ENCODE assay signal across 10 mouse cellular contexts in the genomic region with DNA sequence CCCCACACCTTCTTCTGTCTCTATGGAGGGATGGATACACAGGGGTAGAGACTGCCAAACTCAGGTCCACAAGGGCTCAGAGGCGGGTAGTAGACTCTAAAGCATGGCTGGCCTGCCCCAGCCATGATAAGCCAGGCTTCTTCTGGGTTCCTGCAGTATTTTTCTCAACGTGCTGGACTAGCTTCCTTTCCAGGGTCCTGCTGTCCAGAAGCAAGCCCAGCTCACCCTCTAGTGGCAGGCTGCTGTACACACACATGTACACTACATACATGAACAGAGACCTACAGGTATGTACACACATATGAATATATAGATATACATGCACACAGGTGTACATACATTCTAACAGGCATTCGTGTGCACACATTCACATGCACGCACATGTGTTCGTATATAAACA.
DNase-seq lines count a peak whose midpoint lies in the region; ATAC-seq and TF ChIP-seq lines count a peak whose summit lies in the region.
"Had no signal": no experiment of that assay in that cellular context is flagged by ENCODE, and none has a peak within 500 bp of the region (broad histone marks: within the 10 kb centered on the region; RNA-seq: fewer than 3 reads in every experiment).

No protein-coding gene starts in this region.

- 74% methylated on average over 5 of the region's 5 CpGs for WGBS in midbrain, embryonic 11.5 days
- 80% methylated on average over 5 of the region's 5 CpGs for WGBS in midbrain, embryonic 10.5 days
- WGBS in forebrain, embryonic 13.5 days: 66% methylated on average over 5 of the region's 5 CpGs
- WGBS in stomach, postnatal 0 days: 59% methylated on average over 5 of the region's 5 CpGs

- 0 out of 2 replicates have a peak, but pooled peaks cover 3% of the 10 kb centered on the region for H3K27me3 ChIP-seq in midbrain, embryonic 11.5 days (ENCODE audit: control insufficient read depth, insufficient read depth, low read length)
- no peaks in the 10 kb centered on the region; the same call in 1 of the 2 replicates for H3K27me3 ChIP-seq in midbrain, embryonic 10.5 days (ENCODE audit: low read depth, poor library complexity, severe bottlenecking)
- H3K27me3 ChIP-seq in forebrain, embryonic 13.5 days: no peaks in the 10 kb centered on the region
- no peaks in the 10 kb centered on the region for H3K27me3 ChIP-seq in stomach, postnatal 0 days (ENCODE audit: control insufficient read depth, insufficient read depth, low read length)

- no peak overlapping the region for H3K27ac ChIP-seq in midbrain, embryonic 11.5 days (ENCODE audit: low read depth, low read length)
- H3K27ac ChIP-seq in midbrain, embryonic 10.5 days (replicated peaks): no peak overlapping the region
- H3K27ac ChIP-seq in forebrain, embryonic 13.5 days: no peak overlapping the region
- H3K27ac ChIP-seq in stomach, postnatal 0 days (replicated peaks): no peak overlapping the region
- H3K27ac ChIP-seq: heart, embryonic 13.5 days had no signal

- ATAC-seq in midbrain, embryonic 11.5 days (ENCODE audit: low FRiP score): no peak
- peak; percentile 26 for ATAC-seq in forebrain, embryonic 13.5 days
- peak; percentile 46 for ATAC-seq in stomach, postnatal 0 days (ENCODE audit: low FRiP score, low TSS enrichment)

- H3K4me2 ChIP-seq in midbrain, embryonic 11.5 days: no peak overlapping the region
- H3K4me2 ChIP-seq in forebrain, embryonic 13.5 days: no peak overlapping the region
- no peak overlapping the region for H3K4me2 ChIP-seq in stomach, postnatal 0 days (replicated peaks; ENCODE audit: low read depth)
- H3K4me2 ChIP-seq: heart, embryonic 13.5 days had no signal

- no peaks in the 10 kb centered on the region for H3K9me3 ChIP-seq in midbrain, embryonic 11.5 days (ENCODE audit: control insufficient read depth, low read length)
- no peaks in the 10 kb centered on the region for H3K9me3 ChIP-seq in midbrain, embryonic 10.5 days (replicated peaks)
- H3K9me3 ChIP-seq in forebrain, embryonic 13.5 days (replicated peaks): no peaks in the 10 kb centered on the region
- no peaks in the 10 kb centered on the region for H3K9me3 ChIP-seq in stomach, postnatal 0 days (ENCODE audit: control insufficient read depth, low read length)
- H3K9me3 ChIP-seq: heart, embryonic 13.5 days had no signal

- no peaks in the 10 kb centered on the region for H3K4me1 ChIP-seq in midbrain, embryonic 11.5 days (ENCODE audit: control insufficient read depth, insufficient read depth, low read length)
- H3K4me1 ChIP-seq in midbrain, embryonic 10.5 days: peaks cover 7% of the 10 kb centered on the region
- peaks cover 17% of the 10 kb centered on the region for H3K4me1 ChIP-seq in forebrain, embryonic 13.5 days
- H3K4me1 ChIP-seq in stomach, postnatal 0 days (replicated peaks; ENCODE audit: control insufficient read depth, insufficient read depth): no peaks in the 10 kb centered on the region

- H3K36me3 ChIP-seq in midbrain, embryonic 11.5 days (ENCODE audit: control insufficient read depth, insufficient read depth, low read length): no peaks in the 10 kb centered on the region
- no peaks in the 10 kb centered on the region for H3K36me3 ChIP-seq in midbrain, embryonic 10.5 days
- peaks cover 7% of the 10 kb centered on the region; the same call in 1 of the 2 replicates for H3K36me3 ChIP-seq in forebrain, embryonic 13.5 days (ENCODE audit: poor library complexity, severe bottlenecking)
- no peaks in the 10 kb centered on the region for H3K36me3 ChIP-seq in stomach, postnatal 0 days (ENCODE audit: control insufficient read depth, insufficient read depth, low read length)
- H3K36me3 ChIP-seq: G1E; heart, embryonic 13.5 days had no signal

- no peak for TF ChIP-seq EP300 in stomach, postnatal 0 days (optimal IDR thresholded peaks at IDR 0.05)

- peak; percentile 76 to 83 for DNase-seq in cerebellum, postnatal 14 days
- DNase-seq in cerebellum, adult 9-11 months: no peak
- DNase-seq in midbrain, embryonic 11.5 days (ENCODE audit: low spot score, missing footprints): peak; percentile 75
- DNase-seq in midbrain, embryonic 10.5 days (ENCODE audit: low spot score): no peak
- peak; percentile 45 to 67 for DNase-seq in left cerebral cortex, postnatal 10 days (ENCODE audit: extremely low spot score in 1 of 2, low spot score in 2 of 2)
- peak; percentile 39 for DNase-seq in stomach, postnatal 0 days (ENCODE audit: low spot score)
- no peak for DNase-seq in thymus, postnatal 25 days

- H3K9ac ChIP-seq in midbrain, embryonic 11.5 days (ENCODE audit: low read length): no peak overlapping the region
- no peak overlapping the region for H3K9ac ChIP-seq in forebrain, embryonic 13.5 days
- no peak overlapping the region for H3K9ac ChIP-seq in stomach, postnatal 0 days (ENCODE audit: low read length)
- H3K9ac ChIP-seq: heart, embryonic 13.5 days had no signal

- no peak overlapping the region for H3K4me3 ChIP-seq in midbrain, embryonic 11.5 days (ENCODE audit: low read depth, low read length)
- no peak overlapping the region for H3K4me3 ChIP-seq in midbrain, embryonic 10.5 days
- H3K4me3 ChIP-seq in forebrain, embryonic 13.5 days: no peak overlapping the region
- H3K4me3 ChIP-seq in stomach, postnatal 0 days (ENCODE audit: low read depth, low read length): no peak overlapping the region
- H3K4me3 ChIP-seq: heart, embryonic 13.5 days had no signal

- intact Hi-C loops in left cerebral cortex, postnatal 10 days (cut with DNase I): loop anchor here (5.0 to 10.0 kb wide), 3 partner anchors 428 to 1450 kb away; partner anchors contain the start of gene Cdh4

- TF ChIP-seq CTCF in stomach, postnatal 0 days (IDR thresholded peaks at IDR 0.05; ENCODE audit: low read depth): peak; percentile 88

Comparison
In these comparisons a context has a peak if more than half of its experiments do, and no peak if none do; other contexts are left out.
1. DNase-seq: peak in cerebellum, postnatal 14 days (2 of 2), midbrain, embryonic 11.5 days (single experiment), left cerebral cortex, postnatal 10 days (2 of 2) and stomach, postnatal 0 days (single experiment); none in cerebellum, adult 9-11 months (single experiment), midbrain, embryonic 10.5 days (single experiment) and thymus, postnatal 25 days (single experiment).